Mouse (Mus musculus): ENCODE data around the gene Ankef1.

- TF ChIP-seq POLR2A (IDR thresholded peaks at IDR 0.05; ENCODE audit: control insufficient read depth, low read depth, low read length) (no peak), CTCF (IDR thresholded peaks at IDR 0.05; ENCODE audit: control insufficient read depth, insufficient read depth, insufficient replicate concordance, low read depth, low read length) (no peak)
These were observed 81.1 kb downstream of the Ankef1 start for GRCm38 (mm10) chr2:136582762-136583161.

Data from testis, adult 2 months (tissue).